Mouse (Mus musculus): ENCODE measurements around the gene Ffar2.

The Ffar2 gene

DNA sequence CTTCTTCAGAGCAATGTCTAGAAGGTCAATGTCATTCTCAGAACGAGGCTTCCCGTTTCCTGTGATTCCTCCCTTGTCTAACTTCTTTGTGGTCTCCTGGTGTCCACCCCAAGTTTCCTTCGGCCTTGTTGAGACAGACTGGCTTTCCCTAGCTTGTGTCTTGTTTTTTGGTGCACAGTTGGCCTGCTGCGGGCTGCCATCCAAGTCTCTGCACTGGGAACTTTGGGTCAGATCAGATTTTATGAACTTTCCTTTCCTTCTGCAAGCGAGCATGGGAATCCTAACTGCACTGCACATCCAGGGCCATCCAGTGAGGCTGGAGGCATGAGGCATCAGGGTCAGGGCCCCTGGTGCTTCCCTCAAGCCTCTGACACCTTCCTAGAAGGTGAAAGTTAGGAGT lies 2.0 kb downstream of the Ffar2 start:
- DNase-seq (ENCODE audit: low read depth in 2 of 2, low spot score in 2 of 2): no peak

DNA sequence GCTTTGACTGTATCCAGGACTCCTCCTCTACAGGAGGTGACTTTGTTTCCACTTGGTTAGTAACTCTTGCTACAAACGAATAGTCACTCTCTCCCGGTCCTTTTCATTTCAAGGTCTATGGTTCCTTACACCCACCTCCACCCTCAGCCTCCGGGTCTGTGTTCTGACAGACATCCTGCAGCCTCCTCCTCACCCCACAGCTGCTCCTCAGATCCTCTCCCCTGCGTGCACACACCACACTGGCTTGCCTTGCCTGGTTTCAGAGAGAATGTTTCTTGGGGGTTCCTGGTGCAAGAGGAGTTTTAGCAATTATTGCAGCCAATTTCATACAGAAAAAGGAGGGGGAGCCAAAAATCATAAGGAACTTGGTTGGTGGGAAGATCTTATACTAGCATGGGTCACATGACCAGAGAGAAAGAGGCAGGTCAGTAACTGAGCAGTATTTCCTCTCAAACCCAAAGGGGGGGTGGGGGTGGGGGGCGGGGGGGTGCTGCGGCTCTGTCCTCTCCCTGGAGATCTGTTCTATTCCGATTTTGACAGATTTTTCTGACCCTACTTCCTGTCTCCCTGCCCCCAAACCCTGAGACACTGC lies 2.6 kb downstream of the Ffar2 start:
- DNase-seq (ENCODE audit: low read depth in 2 of 2, low spot score in 2 of 2): no peak

DNA sequence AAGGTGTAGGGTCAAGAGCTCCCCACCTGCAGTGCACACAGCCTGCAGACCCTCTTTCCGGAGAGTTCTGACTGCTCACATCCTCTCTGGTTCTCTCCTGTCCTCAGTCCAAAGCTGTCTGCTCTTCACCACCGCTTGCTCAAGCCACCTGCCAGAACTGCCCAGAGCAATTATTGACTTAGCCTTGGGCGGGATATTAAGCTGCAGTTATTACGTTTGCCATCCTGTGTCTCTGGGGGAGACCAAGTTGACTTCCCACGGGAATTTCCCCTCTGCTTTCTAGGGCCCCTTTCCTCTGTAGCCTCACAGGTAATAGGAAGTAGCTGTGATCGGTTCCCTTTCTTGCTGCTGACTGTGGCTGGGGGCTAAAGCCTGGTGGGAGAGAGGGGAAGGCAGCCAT lies 3.4 kb downstream of the Ffar2 start:
- no peak for DNase-seq (ENCODE audit: low read depth in 2 of 2, low spot score in 2 of 2)

GRCm38 (mm10) chr7:30812291-30812807 lies 11.2 kb downstream of the Ffar2 start:
- no peak for DNase-seq (ENCODE audit: low read depth in 2 of 2, low spot score in 2 of 2)

GRCm38 (mm10) chr7:30811757-30812290 lies 11.8 kb downstream of the Ffar2 start:
- no peak for DNase-seq (ENCODE audit: low read depth in 2 of 2, low spot score in 2 of 2)

- DNase-seq (ENCODE audit: low read depth in 2 of 2, low spot score in 2 of 2): no peak
Measured at GRCm38 (mm10) chr7:30810319-30810718, 13.3 kb downstream of the Ffar2 start.

DNA sequence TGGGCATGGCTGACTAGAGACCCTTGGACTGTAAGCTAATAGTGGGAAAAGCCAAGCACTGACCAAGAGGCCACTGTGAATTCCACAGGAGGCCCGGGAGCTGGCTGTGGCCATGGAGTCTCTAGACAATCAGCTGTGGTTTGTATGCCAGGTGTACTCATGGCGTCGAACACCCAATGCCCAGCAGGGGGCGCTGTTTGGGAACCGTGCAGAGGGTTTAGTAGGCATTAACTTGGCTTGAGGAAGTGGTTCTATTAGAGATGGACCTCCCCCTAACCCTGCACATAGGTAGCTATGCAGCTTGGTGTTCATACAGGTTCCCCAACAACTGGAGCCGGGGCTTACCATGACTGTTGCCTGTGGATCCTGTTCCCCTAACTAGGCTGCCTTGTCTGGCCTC lies 17.7 kb downstream of the Ffar2 start:
- DNase-seq (ENCODE audit: low read depth in 2 of 2, low spot score in 2 of 2): peak; percentile 53 to 54

GRCm38 (mm10) chr7:30804026-30804715 lies 19.4 kb downstream of the Ffar2 start:
- DNase-seq (ENCODE audit: low read depth in 2 of 2, low spot score in 2 of 2): no peak

DNA sequence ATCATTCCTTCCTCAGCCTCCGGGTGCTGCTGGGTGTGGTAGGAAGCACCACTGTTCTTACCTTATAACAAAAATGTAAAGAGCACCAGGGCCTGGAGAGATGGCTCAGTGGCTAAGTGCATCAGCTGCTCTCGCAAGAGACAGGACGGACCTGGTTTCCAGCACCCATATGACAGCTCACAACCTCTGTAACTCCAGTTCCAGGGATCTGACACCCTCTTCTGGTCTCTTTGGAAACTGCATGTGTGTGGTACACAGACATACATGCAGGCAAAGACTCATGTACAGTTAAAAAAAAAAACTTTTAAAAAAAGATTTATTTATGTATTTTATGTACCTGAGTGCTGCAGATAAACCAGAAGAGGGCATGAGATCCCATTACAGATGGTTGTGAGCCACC lies 20.3 kb downstream of the Ffar2 start:
- no peak for DNase-seq (ENCODE audit: low read depth in 2 of 2, low spot score in 2 of 2)

DNA sequence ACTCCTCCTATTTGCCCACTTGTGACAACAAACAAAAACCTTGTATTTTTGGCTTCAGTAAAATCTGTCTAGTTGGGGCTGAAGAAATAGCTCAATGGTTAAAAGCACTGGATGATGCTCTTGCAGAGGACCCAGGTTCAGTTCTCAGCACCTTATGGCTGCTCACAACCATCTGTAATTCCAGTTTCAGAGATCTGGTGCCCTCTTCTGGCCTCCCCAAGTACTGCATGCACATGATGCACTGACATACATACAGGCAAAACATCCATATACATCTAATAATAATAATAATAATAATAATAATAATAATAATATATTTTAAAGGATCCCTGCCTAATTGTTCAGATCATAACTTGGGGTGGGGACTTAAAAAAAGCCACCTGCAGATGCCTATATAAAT lies 22.9 kb downstream of the Ffar2 start:
- no peak for DNase-seq (ENCODE audit: low read depth in 2 of 2, low spot score in 2 of 2)

- no peak for DNase-seq (ENCODE audit: low read depth in 2 of 2, low spot score in 2 of 2)
Measured at GRCm38 (mm10) chr7:30796790-30797189, 26.8 kb downstream of the Ffar2 start.

DNA sequence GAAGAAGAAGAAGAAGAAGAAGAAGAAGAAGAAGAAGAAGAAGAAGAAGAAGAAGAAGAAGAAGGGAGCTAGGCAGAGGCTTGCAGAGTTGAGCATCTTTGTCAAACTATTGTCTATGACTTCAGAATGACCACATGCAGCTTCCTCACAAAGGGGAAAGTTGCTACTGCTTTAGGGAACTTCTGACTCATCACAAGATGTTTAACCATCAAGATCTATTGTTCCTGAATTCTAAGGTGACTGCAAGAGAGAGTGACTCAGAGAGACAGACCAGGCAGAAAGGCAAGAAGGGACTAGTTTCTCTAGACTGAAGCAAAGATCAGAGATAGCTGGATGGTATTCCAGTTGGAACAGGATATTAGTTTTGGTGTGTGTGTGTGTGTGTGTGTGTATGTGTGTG lies 28.7 kb downstream of the Ffar2 start:
- no peak for DNase-seq (ENCODE audit: low read depth in 2 of 2, low spot score in 2 of 2)

DNA sequence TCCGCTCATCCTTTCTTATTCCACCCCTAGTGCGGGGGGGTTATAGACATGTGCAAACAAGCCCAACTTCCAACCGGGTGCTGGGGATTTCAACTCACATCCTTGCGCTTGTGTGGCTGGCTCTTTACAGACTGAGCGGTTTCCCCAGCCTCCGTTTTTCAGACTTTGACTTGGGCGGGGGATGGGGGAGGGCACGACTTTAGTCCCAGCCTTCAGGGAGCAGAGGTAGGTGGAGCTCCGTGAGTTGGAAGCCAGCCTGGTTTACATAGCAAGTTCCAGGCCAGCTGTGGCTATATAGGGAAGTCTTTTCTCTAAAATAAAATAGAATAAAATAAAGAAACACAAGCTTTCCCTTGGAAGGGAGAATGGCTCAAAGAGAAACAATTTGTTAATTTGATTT lies 31.7 kb downstream of the Ffar2 start:
- no peak for DNase-seq (ENCODE audit: low read depth in 2 of 2, low spot score in 2 of 2)

DNA sequence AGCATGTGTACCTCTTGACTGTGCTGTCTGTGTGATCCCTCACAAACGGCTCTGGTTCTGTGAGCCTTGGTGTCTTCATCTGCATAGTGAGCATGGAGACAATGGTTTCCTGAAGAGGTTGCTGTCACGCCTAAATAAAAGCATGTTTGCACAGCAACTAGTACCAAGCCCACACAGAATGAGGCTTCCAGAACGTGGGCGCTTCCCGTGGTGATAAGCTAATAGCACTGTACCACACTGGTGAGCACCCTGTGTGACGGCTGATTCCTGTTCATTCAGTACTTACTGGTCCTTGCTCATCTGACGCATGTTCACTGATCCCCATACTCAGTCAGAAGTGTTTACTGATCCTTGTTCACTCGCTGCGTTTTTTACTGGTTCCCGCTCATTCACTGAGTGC lies 33.4 kb downstream of the Ffar2 start:
- no peak for DNase-seq (ENCODE audit: low read depth in 2 of 2, low spot score in 2 of 2)

GRCm38 (mm10) chr7:30787377-30788022 lies 36.1 kb downstream of the Ffar2 start, which contains the start of gene Krtdap:
Gene Krtdap (plus strand): TSS chr7:30787896.
- DNase-seq (ENCODE audit: low read depth in 2 of 2, low spot score in 2 of 2): no peak

GRCm38 (mm10) chr7:30785721-30786546 lies 37.6 kb downstream of the Ffar2 start:
- no peak for DNase-seq (ENCODE audit: low read depth in 2 of 2, low spot score in 2 of 2)

GRCm38 (mm10) chr7:30785154-30785553 lies 38.4 kb downstream of the Ffar2 start:
- no peak for DNase-seq (ENCODE audit: low read depth in 2 of 2, low spot score in 2 of 2)

GRCm38 (mm10) chr7:30782658-30783057 lies 40.9 kb downstream of the Ffar2 start:
- no peak for DNase-seq (ENCODE audit: low read depth in 2 of 2, low spot score in 2 of 2)

- peak in 1 of 2 experiments; percentile 18 for DNase-seq (ENCODE audit: low read depth in 2 of 2, low spot score in 2 of 2)
Measured at GRCm38 (mm10) chr7:30781792-30782191, 41.8 kb downstream of the Ffar2 start.

GRCm38 (mm10) chr7:30777911-30778310 lies 45.7 kb downstream of the Ffar2 start:
- no peak for DNase-seq (ENCODE audit: low read depth in 2 of 2, low spot score in 2 of 2)

DNA sequence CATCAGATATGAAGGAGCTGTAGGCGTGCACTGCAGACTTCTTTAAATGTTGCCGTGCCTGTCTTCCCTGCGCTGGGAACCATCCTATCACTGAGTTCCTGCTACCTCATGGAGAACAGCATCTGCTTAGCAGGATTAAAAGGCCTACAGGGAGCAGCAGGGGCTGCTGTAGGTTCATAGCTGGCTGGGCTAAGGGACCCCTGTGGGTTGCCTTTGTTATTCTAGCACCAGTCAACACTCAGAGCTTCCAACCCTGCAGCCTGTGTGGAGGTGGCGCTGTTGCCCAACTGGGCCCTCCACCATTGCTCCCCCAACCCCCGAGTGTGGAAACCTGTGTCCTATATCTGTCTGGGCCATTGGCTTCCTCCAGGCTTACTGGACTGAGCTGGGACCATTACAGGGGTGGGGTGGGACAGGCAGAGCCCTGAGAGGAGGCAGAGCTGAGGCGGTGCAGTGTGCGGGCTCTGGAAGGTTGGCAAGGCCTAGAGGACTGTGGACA lies 46.4 kb downstream of the Ffar2 start:
- DNase-seq (ENCODE audit: low read depth in 2 of 2, low spot score in 2 of 2): no peak
